Mouse (Mus musculus): ENCODE measurements around the gene Gorab. TPM values are rescaled to one million over a fixed set of nuclear protein-coding genes. Genes with fewer than 3 reads are reported as not detected.

Gorab gene
- polyA plus RNA-seq, 1 experiment: 1.6 TPM

- Histone ChIP-seq H3K27ac (ENCODE audit: insufficient read depth, low read depth, low read length) (no peak overlapping the region), H3K27me3 (replicated peaks; ENCODE audit: control insufficient read depth, insufficient read depth, low read length) (no peaks in the 10 kb centered on the region), H3K36me3 (ENCODE audit: control insufficient read depth, insufficient read depth, low read length) (no peaks in the 10 kb centered on the region), H3K4me1 (ENCODE audit: control insufficient read depth, insufficient read depth, low read length) (no peaks in the 10 kb centered on the region), H3K4me3 (ENCODE audit: insufficient read depth, low read depth, low read length) (no peak overlapping the region)
- TF ChIP-seq POLR2A (IDR thresholded peaks at IDR 0.05; ENCODE audit: low read depth, low read length) (no peak), CTCF (conservative IDR thresholded peaks at IDR 0.05; ENCODE audit: insufficient read depth, insufficient read length, low read depth, low read length) (no peak)
- WGBS: 76% methylated on average over 3 of the region's 3 CpGs
- DNase-seq: no peak
Observed at GRCm38 (mm10) chr1:163339219-163339561, 64.3 kb downstream of the Gorab start.

GRCm38 (mm10) chr1:163338525-163339218 is 64.8 kb downstream of the Gorab start:
- Histone ChIP-seq H3K36me3 (ENCODE audit: control insufficient read depth, insufficient read depth, low read length) (no peaks in the 10 kb centered on the region), H3K27ac (ENCODE audit: insufficient read depth, low read depth, low read length) (no peak overlapping the region), H3K27me3 (replicated peaks; ENCODE audit: control insufficient read depth, insufficient read depth, low read length) (no peaks in the 10 kb centered on the region), H3K4me1 (ENCODE audit: control insufficient read depth, insufficient read depth, low read length) (no peaks in the 10 kb centered on the region), H3K4me3 (ENCODE audit: insufficient read depth, low read depth, low read length) (no peak overlapping the region)
- DNase-seq: no peak
- TF ChIP-seq CTCF (conservative IDR thresholded peaks at IDR 0.05; ENCODE audit: insufficient read depth, insufficient read length, low read depth, low read length): no peak
- no peak for TF ChIP-seq POLR2A (IDR thresholded peaks at IDR 0.05; ENCODE audit: low read depth, low read length)
- WGBS: 66% methylated on average over 7 of the region's 7 CpGs

GRCm38 (mm10) chr1:163337821-163338220 is 65.6 kb downstream of the Gorab start:
- H3K4me3 ChIP-seq (ENCODE audit: insufficient read depth, low read depth, low read length): no peak overlapping the region
- no peak overlapping the region for H3K27ac ChIP-seq (ENCODE audit: insufficient read depth, low read depth, low read length)
- 63% methylated on average over 2 of the region's 2 CpGs for WGBS
- TF ChIP-seq POLR2A (IDR thresholded peaks at IDR 0.05; ENCODE audit: low read depth, low read length): no peak
- TF ChIP-seq CTCF (conservative IDR thresholded peaks at IDR 0.05; ENCODE audit: insufficient read depth, insufficient read length, low read depth, low read length): no peak
- DNase-seq: no peak
- no peaks in the 10 kb centered on the region for H3K36me3 ChIP-seq (ENCODE audit: control insufficient read depth, insufficient read depth, low read length)
- no peaks in the 10 kb centered on the region for H3K4me1 ChIP-seq (ENCODE audit: control insufficient read depth, insufficient read depth, low read length)
- no peaks in the 10 kb centered on the region for H3K27me3 ChIP-seq (replicated peaks; ENCODE audit: control insufficient read depth, insufficient read depth, low read length)

Other genes starting within 250 kb of the Gorab start
- gene Prrx1, start 90.0 kb downstream of the Gorab start, polyA plus RNA-seq (2012; rRNA removed): 2.4 and 2.8 TPM in 2 replicates